Mouse (Mus musculus): ENCODE results near the gene Zbtb9.

GRCm38 (mm10) chr17:27039432-27040102 is 66.6 kb downstream of the Zbtb9 start:
- no peak for TF ChIP-seq CTCF (IDR thresholded peaks at IDR 0.05; ENCODE audit: low read depth)
- no peak for TF ChIP-seq EP300 (IDR thresholded peaks at IDR 0.05; ENCODE audit: low read depth)
